Mouse (Mus musculus) adrenal gland, postnatal 4 days (tissue): ENCODE measurements around the gene Trim28. TPM values are rescaled to one million over a fixed set of nuclear protein-coding genes. Genes with fewer than 3 reads are reported as not detected.

Source experiments
- DNase-seq, 2 experiments: peaks; one replicate each; pipeline ENCODE4 v3.0.0; 2021 to 2022; ENCODE audit warnings: low spot score in 2 of 2, mixed read lengths in 2 of 2
- total RNA-seq, 2 experiments: library from RNA; stranded (reverse); gene quantifications; 2 replicates each; pipeline ENCODE4 v1.2.3; 2021

The Trim28 gene
- total RNA-seq, 2 experiments from 2014 or later = 392 to 400 TPM

DNA sequence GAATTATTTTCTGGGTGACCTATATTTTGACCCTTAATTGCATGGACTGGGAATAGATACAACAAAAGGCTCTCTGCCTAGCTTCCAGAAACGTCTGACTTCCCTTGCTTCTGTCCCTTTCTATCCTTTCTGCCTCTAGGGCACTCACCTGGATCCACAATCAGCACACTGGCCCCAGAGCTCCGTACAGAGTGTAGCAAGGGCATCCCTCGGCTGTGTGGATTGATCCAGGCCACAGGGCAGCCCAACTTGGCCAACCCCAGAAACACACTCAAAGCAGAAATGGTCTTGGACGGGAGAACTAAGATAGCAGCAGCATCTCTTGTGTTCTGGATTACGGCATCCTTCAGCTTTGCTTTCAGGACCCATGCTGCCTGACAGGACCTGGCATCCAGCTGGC lies 1.7 kb upstream of the Trim28 start:
- DNase-seq = no peak

DNA sequence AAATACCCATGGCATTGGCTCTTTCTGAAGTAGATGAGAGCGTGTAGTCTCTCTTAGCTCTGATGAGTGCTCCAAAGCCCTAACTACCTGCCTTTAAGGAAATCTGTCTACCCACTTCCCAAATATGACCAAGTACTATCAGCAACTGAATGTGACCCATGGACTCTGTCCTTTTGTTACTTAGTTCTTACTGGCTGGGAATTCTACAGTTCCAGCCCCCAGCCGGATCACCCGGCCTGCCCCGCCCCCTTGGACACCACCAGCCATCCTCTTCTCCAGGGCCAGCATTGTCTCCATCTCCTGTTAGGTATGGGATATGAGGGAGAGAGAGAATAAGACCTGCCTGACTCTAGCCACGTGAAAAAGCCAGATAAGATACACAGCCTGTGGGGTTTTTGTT lies 861 bp upstream of the Trim28 start, which contains the start of gene Slc27a5:
Gene Slc27a5, minus strand, starts transcription at position 140 of the 400 bp plus-strand sequence.
- no peak for DNase-seq

DNA sequence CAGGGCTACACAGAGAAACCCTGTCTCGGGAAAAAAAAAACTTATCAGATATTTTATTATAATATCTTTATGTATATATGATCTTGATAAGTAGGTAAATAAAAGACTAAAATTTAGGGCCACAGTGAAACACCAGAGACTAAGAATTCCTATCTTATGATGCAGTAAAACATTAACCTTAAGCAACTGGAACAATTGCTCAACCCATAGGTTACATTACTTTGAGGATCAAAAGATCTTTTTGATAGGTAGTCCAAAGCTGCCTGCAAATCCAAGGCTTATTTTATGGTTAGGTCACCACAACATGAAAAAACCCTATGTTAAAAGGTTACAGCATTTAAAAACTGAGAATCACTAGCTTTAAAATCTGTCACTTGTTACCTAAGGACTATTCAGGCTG lies 2.7 kb downstream of the Trim28 start:
- no peak for DNase-seq

DNA sequence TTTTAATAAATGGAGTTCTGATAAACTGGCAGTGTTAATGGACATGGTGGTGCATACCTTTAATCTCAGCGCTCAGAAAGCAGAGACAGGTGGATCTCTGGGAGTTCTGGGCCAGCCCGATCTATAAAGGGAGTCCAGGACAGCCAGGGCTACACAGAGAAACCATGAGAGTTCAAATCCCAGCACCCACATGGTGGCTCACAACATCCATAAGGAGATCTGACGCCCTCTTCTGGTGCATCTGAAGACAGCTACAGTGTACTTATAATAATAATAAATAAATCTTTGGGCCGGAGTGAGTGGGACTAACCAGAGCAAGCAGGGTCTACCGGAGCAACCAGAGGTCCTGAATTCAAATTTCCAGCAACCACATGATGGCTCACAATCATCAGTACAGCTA lies 4.5 kb downstream of the Trim28 start:
- DNase-seq = no peak

DNA sequence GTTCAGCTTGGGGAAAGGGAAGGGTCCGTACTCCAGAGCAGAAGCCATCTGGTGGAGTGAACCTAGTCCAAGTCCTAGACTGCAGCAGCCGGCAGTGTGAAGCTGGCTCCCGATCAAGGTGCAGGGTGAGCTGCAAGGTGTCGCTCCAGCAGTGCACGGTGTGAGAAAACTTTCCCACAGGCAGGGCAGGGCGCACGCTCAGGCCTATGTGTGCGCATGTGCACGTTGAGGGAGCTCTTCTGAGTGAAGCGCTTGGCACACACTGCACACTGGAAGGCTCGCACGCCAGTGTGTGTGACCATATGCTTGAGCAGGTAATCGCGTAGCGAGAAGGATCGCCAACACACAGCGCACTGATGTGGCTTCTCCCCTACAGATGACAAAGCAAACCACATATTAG lies 7.1 kb downstream of the Trim28 start:
- no peak for DNase-seq

DNA sequence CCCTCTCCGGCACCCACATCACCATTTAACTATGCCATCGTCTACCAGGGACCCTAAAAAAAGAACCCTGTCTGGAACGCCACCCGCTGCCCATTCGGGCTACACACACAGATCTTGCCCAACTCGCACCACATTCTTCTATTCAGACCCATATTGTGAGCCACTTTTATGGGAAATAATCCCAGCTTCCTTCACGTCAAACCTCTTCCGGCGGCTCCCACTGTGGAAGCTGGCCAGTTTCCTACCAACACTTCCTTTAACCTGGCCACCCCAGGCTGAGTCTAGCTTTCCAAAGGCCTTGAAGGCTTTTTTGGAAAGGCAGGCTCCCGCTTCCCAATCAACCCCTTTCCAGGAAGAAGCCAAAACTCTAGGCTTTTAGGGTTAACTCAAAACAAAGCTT lies 7.6 kb downstream of the Trim28 start:
- DNase-seq = no peak

DNA sequence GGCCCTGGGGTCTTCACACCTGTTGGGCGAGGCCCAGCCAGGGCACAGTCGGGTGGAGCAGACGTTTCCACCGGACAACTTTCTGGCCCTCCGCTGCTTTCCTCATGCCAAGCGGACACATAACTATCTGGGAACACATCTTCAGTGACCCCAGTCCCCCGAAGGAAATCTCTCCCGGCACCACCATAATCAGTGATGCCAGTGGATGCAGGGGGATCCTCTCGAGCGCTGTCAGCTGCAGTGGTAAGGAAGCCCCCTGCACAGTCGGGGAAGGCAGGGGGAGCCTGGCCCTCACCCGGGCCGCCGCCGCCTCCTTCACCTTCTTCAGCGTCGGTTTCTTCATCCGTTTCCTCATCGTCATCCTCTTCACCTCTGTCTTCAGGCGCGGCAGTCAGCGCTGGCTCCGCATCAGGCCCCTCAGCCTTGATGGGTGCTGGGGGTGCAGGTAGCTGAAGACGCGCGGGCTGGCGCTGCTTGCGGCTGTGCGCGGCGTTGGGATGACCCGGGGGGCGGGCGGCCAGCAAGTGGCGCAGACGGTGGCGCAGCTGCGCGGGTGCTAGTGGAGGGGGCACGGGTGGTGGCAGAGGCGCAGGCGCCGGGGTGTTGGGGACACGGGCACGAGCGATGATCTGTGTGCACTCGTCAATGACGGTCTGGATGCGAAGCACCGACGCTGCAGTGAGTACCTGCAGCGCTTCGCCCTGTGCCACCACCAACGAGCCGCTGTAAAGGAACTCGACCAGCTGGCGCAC lies 8.6 kb downstream of the Trim28 start:
- no peak for DNase-seq

DNA sequence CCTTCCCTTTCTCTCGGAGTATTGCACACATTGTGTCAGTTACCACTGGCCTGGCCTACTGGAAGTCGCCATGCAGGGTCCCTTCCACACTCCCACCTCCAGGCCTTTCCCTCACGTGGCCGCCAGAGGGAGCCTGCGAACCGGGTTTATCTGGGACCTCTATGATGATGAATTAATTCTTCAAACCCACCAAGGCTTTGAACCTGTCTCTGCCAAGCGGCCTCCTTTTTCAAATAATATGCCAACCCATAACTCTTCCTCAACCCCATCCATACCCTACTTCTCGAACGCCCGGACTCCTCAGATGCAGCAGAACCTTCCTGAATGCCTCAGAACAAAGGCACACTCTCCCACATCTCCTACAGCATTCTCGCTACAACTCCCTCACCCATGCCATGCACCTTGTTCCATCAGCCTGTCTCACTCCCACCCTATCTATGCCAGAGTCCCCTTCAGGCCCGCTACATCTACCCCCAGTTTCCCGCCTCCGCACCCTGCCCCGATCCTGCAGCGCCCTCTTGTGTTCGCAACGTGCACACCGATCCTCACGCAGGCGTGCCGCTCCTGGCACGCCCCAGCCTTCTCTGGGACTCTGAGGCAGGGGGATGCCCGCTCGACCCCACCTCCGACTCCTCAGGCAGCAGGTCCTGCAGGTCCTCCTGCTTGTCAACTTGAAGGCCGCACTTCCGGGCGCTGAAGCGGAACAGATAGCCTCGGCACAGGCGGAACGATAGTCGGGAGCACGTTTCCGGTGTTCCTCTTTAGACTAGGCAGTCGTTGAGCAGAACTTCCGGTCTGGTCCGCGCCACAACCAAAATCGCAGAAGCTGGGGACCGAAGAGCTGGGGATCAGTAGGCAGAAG lies 10.5 kb downstream of the Trim28 start:
- peak; percentile 66 to 84 for DNase-seq

DNA sequence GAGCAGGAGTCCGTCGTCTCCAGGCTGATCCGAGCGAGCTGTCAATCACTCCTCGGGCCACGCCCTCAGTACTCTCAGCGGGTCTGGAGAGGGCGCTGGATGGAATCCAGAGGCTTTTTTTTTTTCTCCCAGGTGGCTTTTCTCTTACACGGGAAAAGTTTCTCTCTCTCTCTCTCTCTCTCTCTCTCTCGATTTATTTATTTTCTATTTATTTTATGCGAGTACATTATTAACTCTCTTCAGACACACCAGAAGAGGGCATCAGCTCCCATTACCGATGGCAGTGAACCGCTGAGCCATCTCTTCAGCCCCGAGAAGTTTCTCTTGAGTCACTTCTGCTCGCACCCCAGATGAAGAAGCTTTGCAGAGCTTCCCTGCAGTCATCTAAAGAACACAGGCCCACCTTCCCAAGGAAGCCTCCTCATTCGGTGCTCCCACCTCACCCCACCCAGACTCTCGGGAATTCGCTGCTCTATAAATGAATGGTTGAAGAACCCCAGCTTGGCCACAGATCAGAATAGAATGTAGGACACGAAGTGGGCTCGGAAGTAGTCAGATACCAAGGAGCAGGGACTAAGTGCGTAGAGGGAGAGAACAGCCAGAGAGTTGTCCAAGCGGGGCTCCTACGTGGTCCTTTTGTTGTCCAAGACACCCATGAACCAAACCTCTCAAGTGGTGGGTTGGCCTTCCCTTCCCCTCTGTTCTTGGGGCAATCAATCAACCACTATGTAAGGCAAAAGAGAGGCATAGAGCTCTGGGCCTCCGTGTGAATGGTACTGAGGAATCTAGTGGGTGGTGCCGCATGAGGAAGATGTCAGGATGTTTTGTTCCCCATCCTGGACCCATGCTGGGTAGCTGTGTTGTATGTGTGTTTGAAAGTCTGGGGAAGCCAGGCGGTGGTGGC lies 11.3 kb downstream of the Trim28 start, which contains the start of gene Zbtb45:
Gene Zbtb45, minus strand, starts transcription at position 30 of the 904 bp plus-strand sequence.
- no peak for DNase-seq

DNA sequence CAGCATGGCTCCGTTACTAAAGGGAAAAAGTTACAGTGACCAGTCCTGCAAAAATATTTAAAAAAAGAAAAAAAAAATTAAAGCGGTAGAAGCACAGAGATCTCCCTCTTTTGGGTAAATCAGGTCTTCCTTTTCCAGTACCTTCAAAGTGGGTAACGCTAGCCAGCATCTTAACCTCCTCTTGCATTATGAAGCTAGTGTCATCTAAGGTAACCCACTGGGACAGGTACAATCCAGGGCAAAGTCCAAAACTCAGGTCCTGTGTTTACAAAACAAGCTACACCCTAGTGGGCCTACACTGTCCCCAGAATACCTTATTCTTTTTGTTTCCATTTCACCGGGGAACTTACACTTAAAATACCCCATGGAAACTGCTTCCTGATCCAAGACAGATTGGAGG lies 14.8 kb downstream of the Trim28 start:
- no peak for DNase-seq

DNA sequence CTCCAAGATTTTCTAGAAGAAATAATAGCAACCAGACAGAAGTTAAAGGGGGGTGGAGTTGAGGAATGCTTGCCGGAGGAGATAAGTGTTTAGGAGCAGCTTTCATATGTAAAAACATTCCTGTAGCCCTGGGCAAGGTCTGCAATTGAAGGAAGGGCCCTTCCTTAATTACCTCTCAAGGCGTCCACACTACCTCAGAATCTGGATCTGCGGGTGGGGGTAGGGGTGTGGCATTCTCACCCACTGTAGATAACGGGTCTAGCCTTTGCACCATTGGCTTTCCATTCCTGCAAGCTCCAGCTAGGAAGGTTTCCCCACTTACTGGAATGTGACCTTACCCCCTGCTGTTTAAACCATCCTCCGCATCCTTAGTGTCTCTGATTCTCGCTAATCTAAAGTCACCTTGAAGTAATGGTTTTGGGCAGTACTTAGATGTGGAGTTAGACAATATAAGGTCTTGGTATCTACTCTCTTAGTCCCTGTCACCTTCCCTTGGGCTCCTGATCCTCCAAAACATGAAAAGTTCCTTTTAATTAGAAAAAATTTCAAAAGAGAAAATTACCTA lies 15.4 kb downstream of the Trim28 start:
- DNase-seq = no peak

DNA sequence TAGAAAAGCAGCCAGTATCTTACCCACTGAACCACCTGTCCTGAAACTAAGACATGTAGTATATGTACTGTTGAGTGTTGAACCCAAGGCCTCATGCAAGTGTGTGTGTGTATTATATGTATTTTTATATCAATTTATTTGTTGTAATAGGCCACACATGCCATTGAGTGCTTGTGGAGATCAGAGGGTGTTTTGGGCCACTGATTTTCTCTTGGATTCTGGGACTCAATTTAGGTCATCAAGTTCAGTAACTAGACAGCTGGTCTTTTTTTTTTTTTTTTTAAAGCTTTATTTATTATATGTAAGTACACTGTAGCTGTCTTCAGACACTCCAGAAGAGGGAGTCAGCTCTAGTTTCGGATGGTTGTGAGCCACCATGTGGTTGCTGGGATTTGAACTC lies 16.3 kb downstream of the Trim28 start:
- no peak for DNase-seq

DNA sequence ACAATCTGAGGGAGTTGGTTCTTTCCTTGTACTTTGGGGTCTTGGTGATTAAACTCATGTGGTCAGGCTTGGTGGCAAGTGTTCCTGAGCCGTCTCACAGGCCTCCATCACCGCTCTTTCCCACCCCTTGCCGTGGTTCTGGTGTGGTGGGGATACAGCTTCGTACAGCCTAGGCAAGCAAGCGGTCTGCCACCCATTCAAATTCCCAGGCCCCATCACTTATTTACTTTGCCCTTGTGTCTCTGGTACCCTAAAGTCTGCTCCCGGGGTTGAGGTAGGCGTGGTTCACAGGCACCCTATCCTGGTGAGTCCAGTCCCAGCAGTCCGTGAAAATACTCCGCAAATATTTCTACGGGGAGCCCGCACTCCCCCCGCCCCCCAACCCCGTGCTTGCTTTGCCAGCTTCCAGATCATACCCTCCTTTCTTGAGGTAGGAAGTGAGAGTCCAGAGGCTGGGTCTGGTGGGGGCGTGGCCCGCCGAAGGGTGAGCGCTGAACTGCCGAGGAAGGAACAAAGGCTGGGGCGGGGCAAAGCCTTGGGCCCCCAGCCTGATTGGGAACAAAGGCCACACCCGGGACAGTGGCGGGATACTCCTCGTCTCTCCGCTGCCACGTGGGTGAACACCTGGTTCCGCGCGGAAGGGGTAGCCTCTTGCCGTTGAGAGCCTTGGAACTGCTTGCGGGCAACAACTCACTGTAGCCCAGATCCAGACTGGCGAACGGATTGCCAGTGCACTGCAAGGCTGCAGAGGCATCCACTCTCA lies 24.0 kb downstream of the Trim28 start:
- DNase-seq = peak in 1 of 2 experiments; percentile 51

DNA sequence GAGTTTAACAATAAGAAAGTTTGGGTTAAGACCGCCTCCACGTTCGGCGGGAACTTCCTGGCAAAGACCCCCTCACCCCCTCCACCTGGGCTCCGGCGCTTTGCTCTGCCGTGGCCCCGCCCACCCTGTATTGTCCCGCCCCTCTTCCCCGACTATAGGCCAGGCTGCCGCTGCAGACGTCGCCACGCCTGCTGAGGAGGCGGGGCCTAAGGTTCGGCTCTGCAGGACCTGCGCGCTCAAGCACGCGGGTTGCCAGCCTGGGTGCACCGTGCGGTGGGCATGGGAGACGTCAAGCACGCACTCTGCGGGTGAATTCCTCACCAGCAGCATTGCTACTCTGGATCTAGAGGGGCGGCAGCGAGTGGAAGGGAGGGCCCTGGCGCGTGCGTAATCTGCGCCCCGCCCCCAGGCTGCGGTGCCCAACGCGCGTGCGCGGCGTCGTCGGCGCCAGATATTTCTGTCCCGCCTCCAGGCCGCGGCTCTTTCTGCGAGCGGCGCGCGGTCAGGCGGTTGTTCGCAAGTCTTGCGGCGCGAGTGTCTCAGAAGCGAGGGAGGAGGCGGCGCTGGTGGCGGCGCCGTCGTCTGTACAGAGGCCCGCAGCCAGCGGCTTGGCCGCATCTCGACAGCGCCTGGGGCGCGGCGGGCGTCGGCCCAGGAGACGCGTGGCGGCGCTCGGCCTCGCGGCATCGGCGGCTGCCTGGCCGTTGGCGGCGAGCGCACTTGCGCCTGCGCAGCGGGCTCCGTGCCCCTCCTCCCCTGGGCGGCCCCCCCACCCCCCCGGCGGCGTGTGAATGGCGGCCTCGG lies 25.2 kb downstream of the Trim28 start:
- peak; percentile 91 to 92 for DNase-seq

DNA sequence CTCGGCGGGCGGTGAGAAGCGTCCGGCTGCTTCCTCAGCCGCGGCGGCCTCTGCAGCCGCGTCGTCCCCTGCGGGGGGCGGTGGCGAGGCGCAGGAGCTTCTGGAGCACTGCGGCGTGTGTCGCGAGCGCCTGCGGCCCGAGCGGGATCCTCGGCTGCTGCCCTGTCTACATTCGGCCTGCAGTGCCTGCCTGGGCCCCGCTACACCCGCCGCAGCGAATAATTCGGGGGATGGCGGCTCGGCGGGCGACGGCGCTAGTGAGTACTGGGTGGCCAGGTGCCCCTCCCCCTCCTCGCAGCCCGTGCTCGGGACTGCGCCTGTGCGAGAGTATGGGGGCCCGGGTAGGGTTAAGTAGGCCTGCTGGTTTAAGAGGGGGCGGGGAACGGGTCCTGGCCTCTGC lies 25.9 kb downstream of the Trim28 start:
- DNase-seq = peak; percentile 64 to 75

DNA sequence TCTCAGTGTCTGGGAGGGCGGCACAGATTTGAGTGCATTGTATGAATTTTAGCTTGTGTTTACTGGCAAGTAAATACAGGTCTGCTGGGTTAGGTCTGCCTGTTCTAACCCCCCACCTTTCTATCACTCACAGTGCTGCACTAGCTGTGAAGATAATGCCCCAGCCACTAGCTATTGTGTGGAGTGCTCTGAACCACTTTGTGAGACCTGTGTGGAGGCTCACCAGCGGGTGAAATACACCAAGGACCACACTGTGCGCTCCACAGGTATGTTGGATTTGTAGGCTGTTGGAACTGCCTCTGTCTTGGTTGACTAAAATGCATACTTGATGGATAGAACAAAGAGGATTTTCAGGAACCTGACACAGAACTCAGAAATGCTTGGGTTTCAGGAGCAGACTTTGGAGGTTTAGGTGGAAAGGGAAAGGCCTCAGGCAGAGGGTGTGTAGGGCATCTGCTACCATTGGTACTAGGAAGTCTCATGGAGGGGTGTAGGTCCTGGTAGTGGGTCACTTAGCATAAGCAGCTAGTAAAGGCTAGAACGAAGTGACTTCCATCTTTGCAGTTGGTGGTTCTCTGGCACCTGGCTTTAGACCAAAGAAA lies 26.7 kb downstream of the Trim28 start:
- DNase-seq = no peak

DNA sequence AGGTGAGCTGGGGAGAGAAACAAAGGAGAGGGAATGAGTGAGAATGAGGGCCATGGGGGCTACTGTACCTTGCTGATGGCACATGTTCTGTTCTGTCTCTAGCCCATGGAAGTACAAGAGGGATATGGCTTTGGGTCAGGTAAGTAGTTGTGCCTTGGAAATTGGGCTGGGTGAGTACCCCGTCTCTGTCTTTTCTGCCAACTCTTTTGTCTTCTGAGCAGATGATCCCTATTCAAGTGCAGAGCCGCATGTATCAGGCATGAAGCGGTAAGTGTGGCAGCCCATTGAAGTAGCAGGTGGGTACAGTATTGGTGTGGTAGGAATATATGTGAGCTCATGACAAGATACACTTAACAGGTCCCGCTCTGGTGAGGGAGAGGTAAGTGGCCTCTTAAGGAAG lies 30.1 kb downstream of the Trim28 start:
- no peak for DNase-seq

DNA sequence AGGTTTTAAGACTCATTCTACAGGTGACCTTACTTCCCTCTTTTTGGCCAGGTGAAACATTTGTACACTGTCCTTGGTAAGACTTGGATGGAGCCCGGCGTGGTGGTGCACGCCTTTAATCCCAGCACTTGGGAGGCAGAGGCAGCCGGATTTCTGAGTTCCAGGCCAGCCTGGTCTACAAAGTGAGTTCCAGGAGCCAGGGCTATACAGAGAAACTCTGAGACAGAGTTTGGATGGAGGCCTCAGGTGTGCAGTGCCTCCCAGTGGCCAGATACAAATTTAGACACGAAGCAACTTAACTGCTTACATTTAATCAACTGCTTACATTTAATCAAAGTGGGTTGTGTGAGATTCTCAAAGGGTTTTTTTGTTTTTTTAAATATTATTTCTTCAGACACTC lies 32.2 kb downstream of the Trim28 start:
- DNase-seq = no peak

DNA sequence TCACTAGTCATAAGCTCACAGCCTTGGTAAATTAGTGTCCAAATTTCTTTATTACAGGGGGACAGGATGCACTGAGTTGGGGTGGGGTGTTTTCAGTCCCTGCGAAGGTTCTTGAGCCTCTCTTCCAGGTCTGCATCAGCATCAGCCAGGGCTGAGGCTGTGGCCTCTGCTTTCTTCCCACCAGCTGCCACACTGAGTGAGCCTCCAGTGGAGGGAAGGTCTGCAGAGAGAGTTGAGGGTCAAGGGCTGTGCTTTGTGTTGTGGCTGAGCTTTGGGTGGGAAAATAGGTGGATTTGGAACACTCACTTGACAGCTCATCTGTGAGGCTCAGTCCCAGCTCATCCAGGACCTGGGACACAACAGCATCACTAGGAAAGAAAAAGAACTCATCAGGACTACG lies 33.1 kb downstream of the Trim28 start:
- no peak for DNase-seq
